Mouse (Mus musculus) testis, adult 2 months (tissue): ENCODE data around the gene Prps1l3.
A peak's percentile ranks its signal among the peaks of the same experiment; 100 is the strongest.

ENCODE experiments used
- CTCF ChIP-seq: fragments of 200-500 bp; IDR thresholded peaks from 2 replicates; pipeline ENCODE4 v1.5.1; 2012; ENCODE audit warnings: low read depth, mild to moderate bottlenecking, inconsistent platforms, low read length, moderate library complexity; ENCODE audit not compliant: control insufficient read depth, insufficient read depth, insufficient replicate concordance
- POLR2A ChIP-seq: fragments of 200-500 bp; IDR thresholded peaks from 2 replicates; pipeline ENCODE4 v1.6.1; 2012; ENCODE audit warnings: low read depth, mild to moderate bottlenecking, inconsistent platforms, low read length, moderate library complexity; ENCODE audit not compliant: control insufficient read depth

DNA sequence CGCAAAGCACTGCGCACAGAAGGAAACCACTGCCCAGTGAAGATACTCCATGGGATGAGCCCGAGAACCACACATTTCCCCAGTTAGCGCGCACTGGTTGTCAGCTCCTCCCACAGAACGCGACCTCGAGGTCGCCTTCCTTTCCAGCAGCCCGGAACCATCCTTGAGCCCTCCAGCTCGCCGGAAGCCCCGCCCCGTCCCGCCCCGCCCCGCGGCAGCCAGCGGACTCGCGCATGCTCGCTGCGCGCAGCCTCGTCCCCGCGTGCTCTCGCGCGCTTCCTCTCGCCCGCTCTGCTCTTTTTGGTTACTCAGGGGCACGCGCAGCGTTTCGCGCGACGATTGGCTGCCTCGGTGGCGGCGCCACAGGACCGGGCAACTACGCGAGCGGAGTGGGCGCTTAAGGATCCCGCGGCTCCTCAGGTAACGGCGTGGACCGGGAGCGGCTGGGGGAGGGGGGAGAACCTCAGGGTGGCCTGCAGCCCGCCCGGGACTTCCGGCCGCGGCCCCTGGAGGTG, at the start of gene Prps1l3, which contains the start of gene Mipol1:
- TF ChIP-seq CTCF, result no peak
- peak; percentile 78 for TF ChIP-seq POLR2A
